18 mouse cellular contexts compared by ENCODE assay signal in the genomic region with DNA sequence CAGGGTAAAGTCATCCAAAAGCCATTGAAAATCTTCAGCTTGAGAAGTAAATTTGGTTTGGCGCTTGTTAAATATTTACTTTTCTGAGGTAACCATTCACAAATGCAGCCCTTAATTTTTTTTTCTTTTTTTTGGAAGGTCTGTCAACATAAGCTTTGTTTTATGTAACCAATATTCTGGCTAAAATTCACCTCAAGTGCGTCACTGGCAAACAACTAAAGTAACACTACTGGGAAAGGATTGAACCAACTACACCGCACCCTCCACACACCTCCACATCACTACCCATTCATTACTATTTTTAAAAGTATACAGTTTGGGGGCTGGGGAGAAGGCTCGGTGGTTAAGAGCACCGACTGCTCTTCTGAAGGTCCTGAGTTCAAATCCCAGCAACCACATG. TPM values are rescaled to one million over a fixed set of nuclear protein-coding genes. Genes with fewer than 3 reads are reported as not detected.
A peak's percentile ranks its signal among the peaks of the same experiment; 100 is the strongest.
DNase-seq lines count a peak whose midpoint lies in the region; ATAC-seq and TF ChIP-seq lines count a peak whose summit lies in the region.
"Had no signal": no experiment of that assay in that cellular context is flagged by ENCODE, and none has a peak within 500 bp of the region (broad histone marks: within the 10 kb centered on the region; RNA-seq: fewer than 3 reads in every experiment).

No protein-coding gene starts in this region.

- 58% methylated on average over 5 of the region's 5 CpGs for WGBS in lung, embryonic 14.5 days
- 69% methylated on average over 5 of the region's 5 CpGs for WGBS in liver, postnatal 0 days (ENCODE audit: insufficient replicate concordance)
- 97% methylated on average over 5 of the region's 5 CpGs for WGBS in forebrain, embryonic 16.5 days

- no peak for TF ChIP-seq EP300 in liver, postnatal 0 days (IDR thresholded peaks at IDR 0.05; ENCODE audit: low read depth)

- no peak for ATAC-seq in lung, embryonic 14.5 days (ENCODE audit: insufficient read depth)
- no peak for ATAC-seq in liver, postnatal 0 days
- ATAC-seq in granulocyte monocyte progenitor cell, adult 5-6 weeks (replicated peaks; ENCODE audit: poor library complexity, severe bottlenecking), result no peak
- no peak for ATAC-seq in forebrain, embryonic 16.5 days
- ATAC-seq: activated CD4-positive, CD25-positive, alpha-beta regulatory T cell, adult 4 months had no signal

- no peaks in the 10 kb centered on the region for H3K9me3 ChIP-seq in lung, embryonic 14.5 days (ENCODE audit: low read depth, low read length)
- H3K9me3 ChIP-seq in liver, postnatal 0 days (ENCODE audit: low read length), result no peaks in the 10 kb centered on the region
- no peaks in the 10 kb centered on the region for H3K9me3 ChIP-seq in forebrain, embryonic 16.5 days (ENCODE audit: control insufficient read depth, low read length)
- H3K9me3 ChIP-seq: hindbrain, embryonic 13.5 days; midbrain, embryonic 12.5 days; neural tube, embryonic 12.5 days had no signal

- H3K27ac ChIP-seq in gastrocnemius, adult 2 months, result peak overlapping the region; percentile 98
- no peak overlapping the region for H3K27ac ChIP-seq in lung, embryonic 14.5 days (ENCODE audit: low read depth)
- no peak overlapping the region for H3K27ac ChIP-seq in liver, postnatal 0 days (ENCODE audit: low read depth)
- H3K27ac ChIP-seq in forebrain, embryonic 16.5 days (ENCODE audit: low read length), result no peak overlapping the region
- H3K27ac ChIP-seq: midbrain, embryonic 12.5 days; neural tube, embryonic 12.5 days had no signal

- peaks cover 9% of the 10 kb centered on the region; the same call in 1 of the 2 replicates for H3K36me3 ChIP-seq in lung, embryonic 14.5 days (ENCODE audit: insufficient read depth)
- H3K36me3 ChIP-seq in liver, postnatal 0 days (replicated peaks; ENCODE audit: insufficient read depth, low read length), result peaks cover 6% of the 10 kb centered on the region; the same call in 1 of the 2 replicates
- no peaks in the 10 kb centered on the region for H3K36me3 ChIP-seq in forebrain, embryonic 16.5 days (ENCODE audit: control insufficient read depth, insufficient read depth)
- H3K36me3 ChIP-seq: hindbrain, embryonic 13.5 days; midbrain, embryonic 12.5 days had no signal

- TF ChIP-seq CTCF in gastrocnemius, adult 2 months (IDR thresholded peaks at IDR 0.05), result no peak
- TF ChIP-seq CTCF in lung, embryonic 14.5 days (IDR thresholded peaks at IDR 0.05; ENCODE audit: low read depth), result no peak
- TF ChIP-seq CTCF in liver, postnatal 0 days (IDR thresholded peaks at IDR 0.05; ENCODE audit: low read depth), result no peak

- peaks cover 10% of the 10 kb centered on the region for H3K4me1 ChIP-seq in lung, embryonic 14.5 days (ENCODE audit: insufficient read depth)
- H3K4me1 ChIP-seq in liver, postnatal 0 days (ENCODE audit: insufficient read depth), result peaks cover 21% of the 10 kb centered on the region
- peaks cover 27% of the 10 kb centered on the region for H3K4me1 ChIP-seq in forebrain, embryonic 16.5 days (replicated peaks; ENCODE audit: control insufficient read depth, insufficient read depth, low read length)

- DNase-seq in gastrocnemius, adult 2 months, result no peak
- DNase-seq in gastrocnemius, postnatal 4 days (ENCODE audit: low spot score in 2 of 2), result no peak
- DNase-seq in lung, embryonic 14.5 days, result peak; percentile 59
- DNase-seq in lung, postnatal 14 days, result no peak
- no peak for DNase-seq in liver, postnatal 0 days
- DNase-seq in spleen, adult 12 weeks (ENCODE audit: low spot score), result no peak
- DNase-seq: B cell, adult 2 months; cerebellum, postnatal 25 days; kidney, postnatal 14 days; retina, postnatal 1 day; thymus, postnatal 25 days had no signal

- peak overlapping the region; percentile 62 for H3K4me2 ChIP-seq in lung, embryonic 14.5 days
- H3K4me2 ChIP-seq in liver, postnatal 0 days (ENCODE audit: low read depth, low read length), result peak overlapping the region; percentile 45
- H3K4me2 ChIP-seq in forebrain, embryonic 16.5 days (ENCODE audit: low read length), result no peak overlapping the region

- H3K4me3 ChIP-seq in gastrocnemius, adult 2 months, result peak overlapping the region; percentile 98
- H3K4me3 ChIP-seq in lung, embryonic 14.5 days (ENCODE audit: low read depth, low read length), result no peak overlapping the region
- no peak overlapping the region for H3K4me3 ChIP-seq in liver, postnatal 0 days (ENCODE audit: low read depth, low read length)
- no peak overlapping the region for H3K4me3 ChIP-seq in forebrain, embryonic 16.5 days (replicated peaks; ENCODE audit: low read length)

- no peak overlapping the region for H3K9ac ChIP-seq in lung, embryonic 14.5 days
- H3K9ac ChIP-seq in liver, postnatal 0 days (replicated peaks), result no peak overlapping the region
- H3K9ac ChIP-seq in forebrain, embryonic 16.5 days (replicated peaks; ENCODE audit: low read depth, low read length), result no peak overlapping the region
- H3K9ac ChIP-seq: midbrain, embryonic 12.5 days had no signal

- no peaks in the 10 kb centered on the region for H3K27me3 ChIP-seq in lung, embryonic 14.5 days (ENCODE audit: insufficient read depth, low read length)
- peaks cover 16% of the 10 kb centered on the region for H3K27me3 ChIP-seq in liver, postnatal 0 days (ENCODE audit: insufficient read depth, low read length)
- H3K27me3 ChIP-seq in forebrain, embryonic 16.5 days (replicated peaks; ENCODE audit: control insufficient read depth, insufficient read depth, low read length), result no peaks in the 10 kb centered on the region

- intact Hi-C loops in gastrocnemius, adult 2 months (cut with DNase I), result loop anchor here (10.0 kb wide), 2 partner anchors 60 to 240 kb away; a partner anchor contains a TSS

RNA-seq across cellular contexts. Expression of a gene that starts 1.6 kb away (rescaled TPM):
- total RNA-seq in gastrocnemius, adult 2 months (2021), result 100 to 1,000 TPM; 155 to 159 TPM
- 10 to 100 TPM; 73.8 to 76.2 TPM for total RNA-seq in gastrocnemius, postnatal 4 days (2021)
- polyA plus RNA-seq in lung, embryonic 14.5 days (2014; fragmentation: Nextera tagmentation; extraction: Ambion mirVana), result 270 and 289 TPM in 2 replicates
- polyA plus RNA-seq in liver, postnatal 0 days (2015; fragmentation: Nextera tagmentation; extraction: Ambion mirVana), result 43.8 and 44.6 TPM in 2 replicates
- total RNA-seq in granulocyte monocyte progenitor cell, adult 5-6 weeks (2014; fragmentation: Nextera tagmentation), result 85.2 and 105 TPM in 2 replicates
- 97.3 and 99.4 TPM in 2 replicates for total RNA-seq in granulocyte monocyte progenitor cell, adult 5-6 weeks (2017)
- polyA plus RNA-seq in forebrain, embryonic 16.5 days (2015; fragmentation: Nextera tagmentation; extraction: Ambion mirVana), result 111 and 133 TPM in 2 replicates

RNA-seq across cellular contexts. Expression of a gene that starts 24.8 kb away (rescaled TPM):
- total RNA-seq in gastrocnemius, adult 2 months (2021), result not detected
- not detected for total RNA-seq in gastrocnemius, postnatal 4 days (2021)
- not detected in 2 replicates for polyA plus RNA-seq in lung, embryonic 14.5 days (2014; fragmentation: Nextera tagmentation; extraction: Ambion mirVana)
- polyA plus RNA-seq in liver, postnatal 0 days (2015; fragmentation: Nextera tagmentation; extraction: Ambion mirVana), result not detected in 2 replicates
- not detected in 2 replicates for total RNA-seq in granulocyte monocyte progenitor cell, adult 5-6 weeks (2014; fragmentation: Nextera tagmentation)
- not detected in 2 replicates for total RNA-seq in granulocyte monocyte progenitor cell, adult 5-6 weeks (2017)
- 0.11 TPM in 1 of 2 replicates, not detected in the other for polyA plus RNA-seq in forebrain, embryonic 16.5 days (2015; fragmentation: Nextera tagmentation; extraction: Ambion mirVana)
- total RNA-seq: left cerebral cortex, postnatal 14 days had no signal
- polyA plus RNA-seq: activated CD4-positive, CD25-positive, alpha-beta regulatory T cell, adult 4 months had no signal

RNA-seq across cellular contexts. Expression of a gene that starts 35.8 kb away (rescaled TPM):
- 10 to 100 TPM; 10.8 to 11.1 TPM for total RNA-seq in gastrocnemius, adult 2 months (2021)
- 10 to 100 TPM in 1 of 2 experiments, 1 to 10 TPM in 1; 7.8 to 10.5 TPM for total RNA-seq in gastrocnemius, postnatal 4 days (2021)
- 21.7 and 22.8 TPM in 2 replicates for polyA plus RNA-seq in lung, embryonic 14.5 days (2014; fragmentation: Nextera tagmentation; extraction: Ambion mirVana)
- 9.0 and 10.4 TPM in 2 replicates for polyA plus RNA-seq in liver, postnatal 0 days (2015; fragmentation: Nextera tagmentation; extraction: Ambion mirVana)
- 11.5 and 13.8 TPM in 2 replicates for total RNA-seq in granulocyte monocyte progenitor cell, adult 5-6 weeks (2014; fragmentation: Nextera tagmentation)
- total RNA-seq in granulocyte monocyte progenitor cell, adult 5-6 weeks (2017), result 7.3 and 9.3 TPM in 2 replicates
- polyA plus RNA-seq in forebrain, embryonic 16.5 days (2015; fragmentation: Nextera tagmentation; extraction: Ambion mirVana), result 26.4 and 31.2 TPM in 2 replicates
